Mouse (Mus musculus) midbrain, embryonic 10.5 days (tissue): ENCODE results near the gene Cdkl4. TPM values are rescaled to one million over a fixed set of nuclear protein-coding genes. Genes with fewer than 3 reads are reported as not detected.
A peak's percentile ranks its signal among the peaks of the same experiment; 100 is the strongest.

ENCODE experiments used
- DNase-seq: peaks from one replicate; pipeline ENCODE4 v3.0.0-alpha.2; 2017; ENCODE audit warnings: low spot score
- H3K27ac ChIP-seq: fragments of 300-500 bp; sonication (generic); replicated peaks from 2 replicates; pipeline ENCODE4 v1.5.1; 2016; ENCODE audit warnings: mild to moderate bottlenecking
- H3K27me3 ChIP-seq: fragments of 300-500 bp; sonication (generic); 2 replicates; pipeline ENCODE4 v1.6.1; 2016; ENCODE audit warnings: low read depth, mild to moderate bottlenecking; ENCODE audit not compliant: poor library complexity, severe bottlenecking
- H3K36me3 ChIP-seq: fragments of 300-500 bp; sonication (generic); 2 replicates; pipeline ENCODE4 v1.6.1; 2016; ENCODE audit warnings: mild to moderate bottlenecking, moderate library complexity
- H3K4me1 ChIP-seq: fragments of 300-500 bp; sonication (generic); 2 replicates; pipeline ENCODE4 v1.6.1; 2016
- H3K4me3 ChIP-seq: fragments of 300-500 bp; sonication (generic); 2 replicates; pipeline ENCODE4 v1.5.1; 2016; ENCODE audit warnings: mild to moderate bottlenecking, moderate library complexity
- H3K9me3 ChIP-seq: fragments of 300-500 bp; sonication (generic); replicated peaks from 2 replicates; pipeline ENCODE4 v1.6.1; 2016; ENCODE audit warnings: mild to moderate bottlenecking
- WGBS: fragments of 180-500 bp; shearing (Covaris S2); methylation state at CpG from one replicate; pipeline ENCODE4 v1.1.7; 2016; 5-methylcytosine and 5-hydroxymethylcytosine counted together
- polyA plus RNA-seq: library from polyadenylated mRNA; unstranded; fragments of >200 nt; fragmentation: Nextera tagmentation; extraction: Ambion mirVana; gene quantifications from 2 replicates; pipeline ENCODE4 v1.2.1, GENCODE M21; 2016

The Cdkl4 gene
- polyA plus RNA-seq, 1 experiment from 2014 or later: 2.0 TPM

DNA sequence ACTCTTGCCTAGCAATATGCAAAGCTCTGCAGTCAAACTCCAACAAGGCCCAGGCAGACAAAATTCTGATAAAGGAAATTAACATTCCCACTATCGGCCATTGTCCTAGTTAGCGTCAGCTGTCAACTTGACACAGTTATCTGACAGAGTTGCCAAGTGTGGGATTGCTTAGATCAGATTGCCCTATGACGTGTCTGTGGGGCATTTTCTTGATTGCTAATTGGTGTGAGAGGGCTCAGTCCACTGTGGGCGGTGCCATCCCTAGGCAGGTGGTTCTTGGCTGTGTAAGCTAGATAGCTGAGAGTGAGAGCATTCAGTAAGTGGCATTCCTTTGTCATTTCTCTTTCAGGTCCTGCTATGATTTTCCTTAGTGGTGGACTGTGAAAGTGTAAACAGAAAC, 72.3 kb downstream of the Cdkl4 start:
- H3K4me1 ChIP-seq: no peaks in the 10 kb centered on the region; the same call in 1 of the 2 replicates
- 91% methylated on average over 4 of the region's 4 CpGs for WGBS
- no peaks in the 10 kb centered on the region for H3K9me3 ChIP-seq

DNA sequence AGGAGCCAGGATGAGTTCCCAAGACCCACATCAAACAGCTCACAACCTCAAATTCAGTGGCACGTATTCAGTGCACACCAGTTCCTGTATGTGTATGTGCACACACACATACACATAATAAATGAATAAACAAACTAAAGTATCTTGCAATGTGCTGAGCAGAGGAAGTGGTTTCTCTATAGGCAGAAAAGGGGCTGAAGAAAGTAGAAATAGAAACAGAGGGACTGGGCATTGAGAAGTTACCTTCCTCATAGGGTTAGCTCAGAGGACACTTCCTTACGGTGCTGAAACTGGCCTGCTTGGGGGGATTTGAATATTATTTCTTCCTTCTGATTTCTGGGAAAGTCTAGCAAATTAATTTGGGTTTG, 75.8 kb downstream of the Cdkl4 start:
- Histone ChIP-seq H3K27ac (no peak overlapping the region), H3K4me1 (peaks cover 6% of the 10 kb centered on the region), H3K9me3 (no peaks in the 10 kb centered on the region), H3K36me3 (no peaks in the 10 kb centered on the region), H3K4me3 (no peak overlapping the region), H3K27me3 (no peaks in the 10 kb centered on the region)
- DNase-seq: no peak
- WGBS: 90% methylated on average over 2 of the region's 2 CpGs

More for the DNA sequence above, 72.3 kb downstream of the Cdkl4 start:
- no peak for DNase-seq
- H3K27ac ChIP-seq: no peak overlapping the region
- no peaks in the 10 kb centered on the region for H3K36me3 ChIP-seq
- no peaks in the 10 kb centered on the region for H3K27me3 ChIP-seq
- H3K4me3 ChIP-seq: no peak overlapping the region

DNA sequence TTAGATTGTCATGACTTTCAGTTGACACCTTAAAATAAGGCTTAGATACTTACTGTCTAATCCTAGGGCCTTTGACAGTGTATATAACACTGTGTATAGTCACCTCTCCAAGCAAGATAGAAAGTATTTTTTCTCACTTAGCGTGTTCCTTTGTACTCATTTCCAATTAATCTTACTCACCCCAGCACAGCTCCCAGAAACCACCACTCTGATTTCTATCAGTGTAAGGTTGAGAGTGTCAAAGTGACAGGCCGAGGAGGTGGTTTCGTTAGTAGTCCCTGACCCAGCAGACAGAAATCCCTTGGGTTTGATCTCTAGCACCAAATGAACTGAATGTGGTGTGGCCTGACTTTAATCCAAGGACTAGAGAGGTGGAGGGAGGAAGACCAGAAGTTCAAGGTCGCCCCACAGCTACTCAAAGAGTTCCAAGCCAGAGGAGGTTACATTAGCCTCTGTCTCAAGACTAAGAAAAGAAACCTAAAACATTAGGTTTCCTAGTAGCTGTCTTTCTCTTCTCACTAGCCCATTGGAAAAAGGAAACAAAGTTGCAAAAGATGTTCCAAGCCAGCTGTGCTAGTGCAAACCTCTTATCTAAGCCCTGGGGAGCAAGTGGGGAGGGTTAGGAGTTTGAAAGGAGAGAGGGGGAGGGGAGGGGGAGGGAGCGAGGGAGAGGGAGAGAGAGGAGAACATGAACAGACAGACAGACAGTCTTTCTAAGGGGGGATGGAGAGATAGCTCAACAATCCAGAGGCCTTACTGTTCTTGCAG, 76.4 kb downstream of the Cdkl4 start:
- DNase-seq: no peak
- WGBS: 84% methylated on average over 5 of the region's 5 CpGs
- Histone ChIP-seq H3K27me3 (no peaks in the 10 kb centered on the region), H3K4me3 (no peak overlapping the region), H3K9me3 (no peaks in the 10 kb centered on the region), H3K4me1 (peaks cover 6% of the 10 kb centered on the region), H3K36me3 (no peaks in the 10 kb centered on the region), H3K27ac (no peak overlapping the region)

DNA sequence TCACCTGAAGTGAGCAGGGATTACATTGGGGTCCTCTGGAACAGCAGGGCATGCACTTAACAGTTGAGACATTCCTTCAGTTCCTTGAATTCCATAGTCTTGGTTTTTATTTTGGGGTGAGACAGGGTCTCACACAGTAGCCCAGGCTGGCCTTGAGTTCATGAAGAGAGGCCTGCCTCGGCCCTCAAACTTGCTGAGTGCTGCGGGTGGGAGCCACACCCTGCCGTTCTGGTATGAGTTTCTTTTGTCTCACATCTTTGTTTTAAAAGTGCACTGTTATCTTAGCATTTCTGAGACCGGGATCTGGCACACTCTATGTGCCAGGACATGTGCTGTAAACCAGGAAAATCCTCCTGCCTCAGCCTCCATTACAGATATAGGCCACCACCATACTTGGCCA, 77.6 kb downstream of the Cdkl4 start:
- H3K36me3 ChIP-seq: no peaks in the 10 kb centered on the region
- H3K4me1 ChIP-seq: peaks cover 6% of the 10 kb centered on the region
- H3K27ac ChIP-seq: no peak overlapping the region
- DNase-seq: no peak
- WGBS: 87% methylated on average over 4 of the region's 4 CpGs
- H3K9me3 ChIP-seq: no peaks in the 10 kb centered on the region
- no peak overlapping the region for H3K4me3 ChIP-seq
- H3K27me3 ChIP-seq: no peaks in the 10 kb centered on the region

DNA sequence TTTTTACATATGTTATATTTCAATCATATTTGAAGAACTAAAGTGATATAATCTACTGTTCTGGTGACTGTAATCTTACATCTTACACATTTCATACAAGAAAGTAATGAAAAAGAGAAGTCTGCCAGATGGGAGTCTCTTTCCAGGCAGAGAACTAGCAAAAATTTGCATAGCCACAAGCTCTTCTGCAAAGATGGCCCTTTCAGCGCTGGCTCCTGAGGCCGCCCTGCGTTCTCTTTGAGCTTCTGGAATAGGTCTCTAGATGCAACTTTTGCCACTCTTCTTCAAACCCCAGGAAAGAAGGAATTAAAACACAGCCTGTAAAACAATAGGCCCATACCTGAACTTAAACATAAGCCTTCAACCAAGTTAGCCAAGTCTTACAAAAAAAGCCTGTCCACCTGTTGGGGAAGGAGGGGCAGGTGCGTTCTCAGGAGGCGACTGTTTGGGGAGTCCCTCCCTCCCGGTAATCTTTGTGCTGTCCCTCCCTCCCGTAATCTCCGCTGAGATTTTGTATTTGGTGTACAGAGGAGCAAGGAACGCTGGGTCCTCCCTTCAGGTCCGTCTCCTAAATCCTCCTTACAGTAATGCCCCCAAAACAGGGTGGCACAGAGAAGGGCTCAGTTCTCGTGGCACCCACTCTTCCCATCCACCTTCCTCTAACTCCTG, 78.9 kb downstream of the Cdkl4 start:
- Histone ChIP-seq H3K27me3 (no peaks in the 10 kb centered on the region), H3K4me3 (no peak overlapping the region), H3K4me1 (peaks cover 6% of the 10 kb centered on the region), H3K36me3 (no peaks in the 10 kb centered on the region), H3K9me3 (no peaks in the 10 kb centered on the region; the same call in 1 of the 2 replicates), H3K27ac (no peak overlapping the region)
- 66% methylated on average over 11 of the region's 11 CpGs for WGBS
- DNase-seq: no peak

DNA sequence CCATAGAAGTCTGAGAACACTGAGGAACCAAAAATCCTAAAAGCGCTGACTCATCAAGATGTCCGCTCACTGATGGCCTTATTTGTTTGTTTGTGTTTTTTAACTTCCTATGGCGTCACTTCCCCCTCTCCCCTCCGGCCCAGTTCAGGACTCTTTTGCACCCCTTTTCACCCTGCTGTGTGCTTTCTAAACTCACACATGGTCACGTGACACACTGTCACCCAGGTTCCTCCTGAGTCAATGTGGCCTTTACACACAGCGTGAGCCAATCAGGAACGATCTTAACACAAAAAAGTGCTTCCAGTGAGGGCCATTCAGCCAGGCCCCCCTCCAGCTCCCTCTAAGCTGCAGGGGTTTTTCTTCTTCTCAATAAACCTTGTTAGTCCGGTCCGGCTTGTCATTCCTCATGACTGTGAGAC, 80.4 kb downstream of the Cdkl4 start:
- Histone ChIP-seq H3K9me3 (no peaks in the 10 kb centered on the region; the same call in 1 of the 2 replicates), H3K27me3 (no peaks in the 10 kb centered on the region), H3K36me3 (no peaks in the 10 kb centered on the region), H3K4me3 (no peak overlapping the region), H3K4me1 (peaks cover 6% of the 10 kb centered on the region), H3K27ac (peak overlapping the region; percentile 4; the same call in 1 of the 2 replicates)
- DNase-seq: peak; percentile 16
- 59% methylated on average over 9 of the region's 9 CpGs for WGBS

DNA sequence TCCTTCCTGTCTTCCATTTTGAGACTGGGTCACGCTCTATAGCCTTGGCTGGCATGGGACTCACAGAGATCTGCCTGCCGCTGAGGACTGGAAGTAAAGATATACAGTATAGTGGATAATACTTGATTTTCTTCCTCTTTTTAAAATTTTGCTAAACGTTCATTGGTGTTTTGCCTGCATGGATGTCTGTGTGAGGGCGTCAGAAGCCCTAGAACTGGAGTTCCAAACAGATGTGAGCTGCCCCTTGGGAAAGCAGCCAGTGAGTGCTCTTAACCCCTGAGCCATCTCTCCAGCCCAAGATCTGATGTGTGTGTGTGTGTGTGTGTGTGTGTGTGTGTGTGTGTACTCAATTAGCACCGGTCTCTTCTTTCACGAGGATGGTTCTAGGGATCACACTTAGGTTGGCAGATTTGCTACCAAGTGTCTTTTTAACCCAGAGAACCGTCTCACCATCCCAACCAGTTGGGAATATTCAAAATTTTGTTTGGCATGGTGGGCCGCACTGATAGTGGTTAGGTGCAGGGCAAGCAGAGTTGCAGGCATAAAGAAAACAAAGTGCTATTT, 80.9 kb downstream of the Cdkl4 start:
- Histone ChIP-seq H3K9me3 (no peaks in the 10 kb centered on the region; the same call in 1 of the 2 replicates), H3K4me1 (peaks cover 6% of the 10 kb centered on the region), H3K36me3 (no peaks in the 10 kb centered on the region), H3K4me3 (no peak overlapping the region), H3K27me3 (no peaks in the 10 kb centered on the region), H3K27ac (peak overlapping the region; percentile 4; the same call in 1 of the 2 replicates)
- no peak for DNase-seq
- 91% methylated on average over 8 of the region's 8 CpGs for WGBS

DNA sequence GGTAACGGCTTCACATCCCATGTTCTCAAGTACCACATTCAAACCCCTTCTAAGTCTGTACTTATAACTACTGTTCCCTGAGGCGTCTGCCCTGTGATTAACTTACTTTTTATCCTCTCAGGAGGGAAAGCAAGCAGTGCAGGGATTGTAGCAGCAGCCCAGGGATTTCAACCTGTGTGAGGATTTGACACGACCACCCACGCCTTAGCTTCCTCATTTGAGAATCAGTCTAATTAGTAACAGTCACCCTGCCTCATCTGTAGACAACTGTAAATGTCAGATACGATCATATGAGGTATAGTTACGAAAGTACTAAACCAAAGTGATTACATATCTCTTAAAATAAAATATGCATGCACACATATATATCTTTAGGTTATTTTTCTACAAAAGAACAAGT, 81.4 kb downstream of the Cdkl4 start:
- DNase-seq: no peak
- Histone ChIP-seq H3K27ac (no peak overlapping the region), H3K4me3 (no peak overlapping the region), H3K27me3 (no peaks in the 10 kb centered on the region), H3K36me3 (no peaks in the 10 kb centered on the region), H3K4me1 (peaks cover 6% of the 10 kb centered on the region; the same call in 1 of the 2 replicates), H3K9me3 (no peaks in the 10 kb centered on the region; the same call in 1 of the 2 replicates)
- 87% methylated on average over 6 of the region's 6 CpGs for WGBS

DNA sequence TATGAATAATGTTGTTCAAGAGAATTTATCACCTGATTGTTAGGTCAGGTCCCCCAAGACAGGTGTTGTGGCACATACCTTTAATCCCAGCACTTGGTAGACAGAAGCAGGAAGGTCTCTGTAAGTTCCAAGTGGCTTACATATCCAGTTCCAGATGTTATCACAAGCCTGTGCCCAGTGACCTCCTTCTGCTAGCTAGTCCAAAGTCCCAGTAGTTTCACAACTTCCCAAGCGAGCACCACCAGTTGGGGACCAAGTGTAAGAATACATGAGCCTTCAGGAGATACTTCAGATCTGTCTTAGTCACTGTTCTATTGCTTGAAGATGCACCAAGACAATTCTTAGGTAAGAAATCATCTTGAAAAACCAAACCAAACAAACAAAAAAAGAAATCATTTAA, 83.7 kb downstream of the Cdkl4 start:
- Histone ChIP-seq H3K36me3 (no peaks in the 10 kb centered on the region), H3K4me1 (peaks cover 6% of the 10 kb centered on the region; the same call in 1 of the 2 replicates), H3K4me3 (no peak overlapping the region), H3K27ac (no peak overlapping the region), H3K27me3 (no peaks in the 10 kb centered on the region), H3K9me3 (no peaks in the 10 kb centered on the region; the same call in 1 of the 2 replicates)
- no peak for DNase-seq
- WGBS: 79% methylated on average over 1 of the region's 1 CpGs

DNA sequence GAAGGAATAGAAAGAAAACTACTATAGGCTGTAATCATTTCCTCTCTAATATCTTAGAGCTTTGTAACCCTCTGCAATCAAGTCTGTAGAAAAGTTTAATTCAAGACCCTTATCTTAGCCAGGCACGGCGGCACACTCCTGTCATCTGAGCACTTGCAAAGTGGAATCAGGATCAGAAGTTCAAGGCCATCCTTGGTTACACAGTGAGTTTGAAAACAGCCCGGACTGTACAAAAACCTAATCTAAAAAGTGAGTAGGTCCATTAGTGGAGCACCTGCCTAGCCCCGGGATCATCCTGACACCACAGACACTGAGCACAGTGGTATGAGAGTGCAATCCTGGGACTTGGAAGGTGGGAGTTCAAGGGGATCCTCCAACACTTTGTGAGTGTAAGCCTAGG, 84.8 kb downstream of the Cdkl4 start:
- H3K36me3 ChIP-seq: no peaks in the 10 kb centered on the region
- no peaks in the 10 kb centered on the region for H3K27me3 ChIP-seq
- peaks cover 6% of the 10 kb centered on the region; the same call in 1 of the 2 replicates for H3K4me1 ChIP-seq
- H3K4me3 ChIP-seq: no peak overlapping the region
- no peak for DNase-seq
- 85% methylated on average over 4 of the region's 4 CpGs for WGBS
- H3K9me3 ChIP-seq: no peaks in the 10 kb centered on the region; the same call in 1 of the 2 replicates
- no peak overlapping the region for H3K27ac ChIP-seq

DNA sequence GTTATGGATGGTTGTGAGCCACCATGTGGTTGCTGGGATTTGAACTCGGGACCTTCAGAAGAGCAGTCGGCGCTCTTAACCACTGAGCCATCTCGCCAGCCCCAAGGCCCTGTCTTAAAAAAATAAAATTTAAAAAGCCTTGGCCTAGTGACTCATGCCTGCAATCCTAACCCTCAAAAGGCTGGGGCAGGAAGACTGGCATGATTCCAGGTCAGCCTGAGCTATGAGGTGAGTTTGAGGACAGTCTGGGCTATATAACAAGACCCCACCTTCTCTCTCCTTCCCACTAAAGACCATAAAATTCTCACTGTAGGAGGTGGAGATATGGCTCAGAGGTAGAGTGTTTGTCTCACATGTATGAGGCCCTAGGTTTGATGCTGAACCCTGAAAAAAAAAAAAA, 85.3 kb downstream of the Cdkl4 start:
- DNase-seq: no peak
- peaks cover 3% of the 10 kb centered on the region; the same call in 1 of the 2 replicates for H3K4me1 ChIP-seq
- no peaks in the 10 kb centered on the region for H3K27me3 ChIP-seq
- WGBS: 90% methylated on average over 4 of the region's 4 CpGs
- no peak overlapping the region for H3K27ac ChIP-seq
- no peak overlapping the region for H3K4me3 ChIP-seq
- no peaks in the 10 kb centered on the region; the same call in 1 of the 2 replicates for H3K9me3 ChIP-seq
- no peaks in the 10 kb centered on the region for H3K36me3 ChIP-seq

DNA sequence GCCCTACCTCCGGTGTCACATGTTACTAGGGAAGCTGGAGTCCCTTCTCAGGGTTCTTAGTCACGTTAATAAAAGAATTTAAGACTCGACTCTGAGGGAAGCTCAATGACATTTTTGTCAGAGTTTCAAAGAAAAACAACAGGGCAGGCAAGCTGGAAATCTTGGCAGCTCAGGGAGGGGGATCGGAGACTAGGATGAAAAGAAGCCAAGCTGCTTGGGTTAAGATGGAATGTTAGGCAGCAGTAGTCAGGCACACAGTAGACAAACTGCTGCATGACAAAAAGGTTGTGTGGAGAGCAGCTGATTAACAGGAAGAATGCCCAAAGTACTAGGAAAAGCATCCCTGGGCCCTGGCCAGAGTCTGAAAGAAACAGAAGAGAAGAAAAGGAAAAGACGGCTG, 87.4 kb downstream of the Cdkl4 start:
- Histone ChIP-seq H3K4me3 (no peak overlapping the region), H3K4me1 (no peaks in the 10 kb centered on the region), H3K9me3 (no peaks in the 10 kb centered on the region; the same call in 1 of the 2 replicates), H3K36me3 (no peaks in the 10 kb centered on the region), H3K27ac (no peak overlapping the region), H3K27me3 (no peaks in the 10 kb centered on the region)
- WGBS: 79% methylated on average over 5 of the region's 5 CpGs
- no peak for DNase-seq

DNA sequence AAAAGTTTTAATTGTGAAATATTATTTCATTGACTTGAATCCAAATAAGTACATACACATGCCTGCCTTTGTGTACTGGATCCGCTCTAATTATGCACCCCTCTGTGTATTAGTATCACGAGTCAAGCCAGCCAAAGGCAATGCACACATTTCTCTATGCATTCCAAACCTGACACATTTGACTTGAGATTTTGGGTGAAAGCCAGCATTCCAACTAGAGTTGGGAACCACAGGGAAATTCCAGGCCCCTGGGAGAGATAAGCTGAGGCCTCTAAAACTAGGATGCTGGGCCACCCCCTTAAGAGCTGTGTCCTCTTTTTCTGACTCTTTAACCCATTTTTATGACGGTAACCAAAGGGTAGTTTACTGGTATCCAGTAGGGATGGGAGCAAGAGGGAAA, 88.7 kb downstream of the Cdkl4 start:
- H3K9me3 ChIP-seq: no peaks in the 10 kb centered on the region
- no peak overlapping the region for H3K4me3 ChIP-seq
- no peaks in the 10 kb centered on the region for H3K27me3 ChIP-seq
- no peak for DNase-seq
- H3K36me3 ChIP-seq: no peaks in the 10 kb centered on the region
- no peaks in the 10 kb centered on the region for H3K4me1 ChIP-seq
- WGBS: 87% methylated on average over 3 of the region's 3 CpGs
- no peak overlapping the region for H3K27ac ChIP-seq
